Mouse (Mus musculus): ENCODE data around the gene 1700074P13Rik.
A peak's percentile ranks its signal among the peaks of the same experiment; 100 is the strongest.
"Not testable (repeated sequence)": the region's sequence is repeated elsewhere in the genome, so short reads cannot be mapped to it uniquely, and the experiment has no call there.

Gene 1700074P13Rik

DNA sequence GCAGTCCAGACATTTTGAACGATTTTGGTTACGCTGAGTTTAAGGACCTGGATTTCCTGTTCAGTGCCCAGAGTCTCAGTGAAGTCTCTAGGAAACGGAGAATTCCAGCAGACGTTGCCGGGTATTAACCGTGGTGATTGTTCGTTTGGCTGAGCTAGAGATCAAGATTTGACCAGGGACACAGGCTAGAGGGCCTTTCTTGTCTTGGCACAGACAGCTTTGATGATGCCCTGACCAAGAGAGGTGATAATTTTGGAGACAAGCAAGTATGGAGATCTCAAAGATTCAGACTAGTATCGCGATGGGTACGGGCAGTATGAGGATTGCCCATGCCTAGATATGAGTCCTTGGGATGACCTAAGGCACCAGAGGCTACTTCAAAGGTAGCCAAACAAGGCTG is at the start of gene 1700074P13Rik:
TSS of gene 1700074P13Rik (minus strand) at position 101 of the 400 bp plus-strand sequence.
- DNase-seq: no peak

DNA sequence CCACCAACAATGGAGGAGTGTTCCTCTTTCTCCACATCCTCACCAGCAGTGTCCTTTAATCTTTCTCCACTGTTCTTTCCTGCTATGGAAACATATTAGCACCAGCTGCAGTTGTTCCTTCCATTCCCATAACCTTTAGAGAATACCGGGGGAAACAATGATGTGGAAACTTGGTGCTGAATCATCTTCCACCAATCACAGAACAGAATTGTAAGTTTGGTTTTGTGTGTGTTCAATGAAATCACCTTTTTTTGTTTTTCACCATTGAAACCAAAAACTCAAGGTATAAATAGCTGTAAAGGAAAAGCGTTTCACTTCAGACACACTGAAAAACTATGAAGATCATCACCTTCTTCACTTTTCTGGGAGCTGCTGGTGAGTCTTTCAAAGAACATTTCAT is 24.1 kb upstream of the 1700074P13Rik start, which contains the start of gene 1810009J06Rik:
TSS of gene 1810009J06Rik (plus strand) at position 301 of the 400 bp plus-strand sequence.
- DNase-seq: not testable (repeated sequence)

DNA sequence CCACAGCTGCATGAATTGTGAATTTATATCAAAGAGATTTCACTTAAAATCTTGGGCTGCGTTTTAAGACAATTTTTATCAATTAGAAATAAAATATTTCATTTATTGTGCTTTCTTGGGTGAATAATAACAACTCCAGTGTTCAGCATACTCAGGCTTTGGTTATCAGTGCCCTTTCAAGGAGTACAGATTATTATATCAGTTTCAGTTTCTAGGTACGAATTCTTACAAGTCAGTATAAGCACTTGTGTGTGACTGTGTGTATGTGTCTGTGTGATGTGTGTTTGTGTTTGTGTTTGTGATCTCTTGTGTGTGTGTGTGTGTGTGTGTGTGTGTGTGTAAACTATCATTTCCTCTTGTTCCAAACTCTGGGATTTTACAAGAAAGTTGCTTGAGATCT is 13.4 kb upstream of the 1700074P13Rik start:
- DNase-seq: no peak

DNA sequence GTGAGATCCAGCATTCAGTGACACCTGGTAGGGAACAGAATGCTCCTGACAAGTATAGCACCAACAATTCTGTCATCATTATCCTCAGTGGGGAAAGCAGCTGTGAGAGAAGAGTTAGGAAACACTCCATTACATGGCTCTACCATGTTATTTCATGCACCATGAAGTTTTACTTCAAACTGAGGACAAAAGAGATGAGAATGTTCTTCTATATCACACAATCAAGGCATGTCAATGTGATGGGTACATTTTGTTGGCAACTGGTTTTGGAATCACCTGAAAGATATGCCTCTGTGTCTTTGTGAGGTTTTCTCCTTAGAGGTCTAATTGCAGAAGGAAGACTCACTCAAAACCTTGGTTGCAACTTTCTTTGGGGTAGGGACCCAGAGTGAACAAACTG is 11.4 kb upstream of the 1700074P13Rik start, which contains the start of gene Gm4744:
TSS of gene Gm4744 (minus strand) at position 101 of the 400 bp plus-strand sequence.
- no peak for DNase-seq

DNA sequence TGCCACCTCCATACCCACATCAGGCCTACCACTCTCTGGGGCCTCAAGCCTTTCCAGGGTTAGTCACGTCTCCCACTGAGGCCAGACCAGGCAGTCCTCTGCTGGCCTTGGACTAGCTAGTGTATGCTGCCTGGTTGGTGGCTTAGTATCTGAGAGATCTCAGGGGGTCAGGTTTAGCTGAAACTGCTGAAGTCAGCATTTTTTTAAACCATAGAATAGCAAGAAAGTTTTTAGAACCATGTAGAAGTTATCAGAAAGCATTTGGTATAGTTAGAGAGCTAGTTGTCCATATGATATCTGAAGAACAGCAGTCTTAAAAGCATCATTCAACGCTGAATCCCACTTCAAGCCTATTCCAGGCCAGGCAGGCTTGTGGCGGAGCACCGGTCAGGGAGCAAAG is 20.4 kb downstream of the 1700074P13Rik start:
- no peak for DNase-seq

DNA sequence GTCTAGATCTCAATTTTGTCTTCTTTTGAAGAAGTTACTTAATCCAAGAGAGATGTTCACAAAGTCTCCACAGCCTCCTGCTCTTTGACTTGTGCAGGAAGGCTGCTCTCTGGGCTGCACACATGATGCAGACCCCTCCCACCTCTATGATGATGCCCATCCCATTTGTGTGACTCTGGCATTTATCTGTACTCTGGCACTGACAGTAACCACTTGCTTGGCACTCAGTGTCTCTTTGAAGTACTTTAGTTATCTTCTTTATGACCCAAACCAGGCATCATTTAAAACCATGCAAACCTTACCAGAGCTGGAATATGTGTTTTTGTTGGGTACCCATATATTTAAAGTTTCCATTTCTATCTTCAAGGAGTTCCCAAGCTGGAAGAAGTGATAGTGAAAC is 40.1 kb downstream of the 1700074P13Rik start, which contains the start of gene Prss58:
TSS of gene Prss58 (minus strand) at position 101 of the 400 bp plus-strand sequence.
- no peak for DNase-seq

DNA sequence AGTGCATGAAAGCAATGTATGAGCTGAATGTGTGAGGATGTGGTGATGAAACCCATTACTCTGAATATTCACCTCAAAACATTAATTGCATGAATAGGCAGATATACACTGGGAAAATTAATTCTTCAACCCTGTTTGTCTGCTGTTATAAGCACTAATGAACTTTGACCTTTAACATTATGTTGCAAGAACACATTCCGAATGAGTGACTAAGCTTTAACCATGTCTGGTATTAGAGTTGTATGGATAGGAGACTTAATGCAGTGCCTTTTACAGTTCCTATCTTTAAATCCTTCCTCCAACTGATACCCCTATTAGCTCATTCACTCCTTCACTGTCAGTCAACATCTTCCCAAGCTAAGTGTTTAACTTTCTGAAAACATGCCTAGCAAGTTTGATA is 45.6 kb downstream of the 1700074P13Rik start:
- no peak for DNase-seq

DNA sequence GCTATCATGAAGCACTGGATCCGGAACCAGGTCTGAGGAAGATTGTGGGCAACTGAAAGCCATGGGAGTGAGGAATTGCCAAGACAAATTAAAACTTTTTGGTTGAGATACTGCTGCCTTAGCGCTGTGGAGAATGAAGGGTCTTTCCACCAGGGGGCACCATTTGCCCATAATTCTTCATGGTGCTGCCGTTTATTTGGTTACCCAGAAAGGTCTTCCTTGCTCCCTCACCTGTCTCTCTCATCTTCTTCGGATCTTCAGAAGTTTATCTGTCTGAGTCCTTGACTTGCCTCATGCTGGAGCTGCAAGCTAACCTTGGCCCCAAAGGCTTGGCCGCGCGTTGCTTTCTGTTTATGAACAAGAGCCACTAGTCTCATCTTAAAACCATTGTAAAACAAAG is 46.8 kb downstream of the 1700074P13Rik start:
- peak; percentile 10 to 26 for DNase-seq

DNA sequence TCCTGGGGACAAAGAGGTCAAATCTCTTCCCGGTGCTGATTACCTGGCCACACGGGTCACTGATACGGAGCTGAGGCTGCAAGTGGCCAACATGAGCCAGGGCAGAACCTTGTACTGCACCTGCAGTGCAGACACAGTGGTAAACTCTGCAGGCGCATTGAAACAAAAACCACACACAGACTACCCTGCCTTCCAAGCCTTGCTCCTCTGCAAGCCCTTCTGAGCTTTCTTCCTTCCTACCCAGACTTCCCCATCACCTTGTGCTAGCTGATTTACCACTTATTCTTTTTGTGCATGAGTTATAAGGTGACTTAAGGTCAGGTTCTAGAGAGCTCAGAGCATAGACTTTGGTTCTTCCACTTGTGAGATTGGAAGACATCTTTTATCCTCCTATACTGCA is 48.6 kb downstream of the 1700074P13Rik start:
- no peak for DNase-seq

DNA sequence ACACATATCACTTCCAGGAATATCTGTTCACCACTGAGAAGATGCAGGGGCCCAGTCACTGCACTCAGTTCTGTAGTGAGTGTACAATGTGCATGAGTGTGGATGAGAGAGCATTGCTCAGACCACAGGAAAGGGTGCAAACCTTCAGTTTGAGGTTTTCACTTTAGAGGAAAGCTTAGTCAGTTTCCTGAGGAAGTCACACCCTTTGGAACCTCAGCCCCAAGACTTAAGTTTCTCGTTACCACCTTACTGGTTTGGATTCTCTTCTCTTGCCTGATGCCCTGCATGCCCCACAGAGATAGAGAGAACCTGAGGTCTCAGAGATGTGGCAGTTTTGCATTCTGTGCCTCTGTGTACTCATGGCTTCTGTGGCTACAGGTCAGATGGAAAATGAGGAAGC is 49.4 kb downstream of the 1700074P13Rik start:
- DNase-seq: no peak

DNA sequence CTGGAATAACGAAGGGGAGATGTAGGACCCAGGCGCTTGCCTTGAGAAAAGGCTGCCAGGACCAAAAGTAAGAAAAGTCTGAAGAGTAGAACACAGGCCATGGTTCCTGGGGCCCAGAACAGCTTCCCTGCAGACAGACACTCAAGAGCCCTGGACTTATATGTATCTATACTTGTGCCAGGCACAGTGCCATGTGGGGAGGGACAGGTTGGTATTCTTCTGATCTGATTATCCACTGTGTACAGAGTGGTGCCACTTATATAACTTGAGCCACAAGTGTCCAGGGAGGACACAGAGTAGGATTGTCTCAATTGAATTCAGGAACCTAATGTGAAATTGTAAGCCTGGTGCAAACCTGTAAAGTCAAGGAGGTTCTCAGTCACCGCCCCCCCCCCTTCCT is 53.0 kb downstream of the 1700074P13Rik start, which contains the start of gene Moxd2:
TSS of gene Moxd2 (minus strand) at position 101 of the 400 bp plus-strand sequence.
- DNase-seq: no peak

Data from cerebellum, postnatal 14 days (tissue).